Mouse (Mus musculus) cerebellum, adult 11-12 months (tissue): Measurements from ENCODE around the gene 4933402N22Rik.
"Not testable (repeated sequence)": the region's sequence is repeated elsewhere in the genome, so short reads cannot be mapped to it uniquely, and the experiment has no call there.

ENCODE experiments used
- DNase-seq: peaks from one replicate; pipeline ENCODE4 v3.0.0; 2022

The 4933402N22Rik gene

GRCm38 (mm10) chr5:11917743-11918142 is at the start of gene 4933402N22Rik:
Gene 4933402N22Rik, plus strand, starts transcription at chr5:11918043.
- DNase-seq, result not testable (repeated sequence)

DNA sequence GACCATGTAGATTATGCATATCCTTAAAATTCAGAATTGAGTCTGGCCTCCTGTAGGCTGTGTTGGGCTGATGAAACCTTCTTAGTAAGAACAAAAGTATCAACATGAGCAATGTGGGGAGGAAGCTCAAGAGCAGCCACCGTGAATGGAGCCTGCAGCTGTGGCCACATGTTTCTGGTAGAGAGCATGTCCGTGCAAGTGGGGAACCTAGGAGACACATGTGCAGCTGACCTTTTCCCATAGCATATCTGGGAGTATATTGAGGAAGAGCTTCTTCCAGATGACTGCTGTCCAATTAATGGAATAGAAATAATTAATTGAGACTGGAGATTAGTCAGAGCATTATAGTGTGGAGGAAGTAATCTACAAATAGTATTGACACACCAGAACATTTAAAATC is 5.9 kb downstream of the 4933402N22Rik start:
- not testable (repeated sequence) for DNase-seq
